Mouse (Mus musculus): ENCODE measurements at regions not wholly inside any gene's neighbourhood (a gene's known extent, or its start where the extent isn't known, plus 50 kb on each side); places are given as distances from the start of the nearest gene placed in this dataset.

- no peak for ATAC-seq (ENCODE audit: low FRiP score, low read depth)
- Histone ChIP-seq H3K36me3 (no peaks in the 10 kb centered on the region), H3K4me3 (no peak overlapping the region), H3K9me3 (no peaks in the 10 kb centered on the region), H3K9ac (no peak overlapping the region), H3K27me3 (replicated peaks) (no peaks in the 10 kb centered on the region), H3K4me1 (no peaks in the 10 kb centered on the region), H3K4me2 (replicated peaks) (no peak overlapping the region), H3K27ac (no peak overlapping the region)
- 93% methylated on average over 9 of the region's 9 CpGs for WGBS
These were observed 62.9 kb upstream of the Odc1 start for GRCm38 (mm10) chr12:17481687-17482086.

- no peak overlapping the region for H3K4me2 ChIP-seq (replicated peaks)
- 96% methylated on average over 13 of the region's 13 CpGs for WGBS
- H3K36me3 ChIP-seq: no peaks in the 10 kb centered on the region
- no peaks in the 10 kb centered on the region for H3K9me3 ChIP-seq
- ATAC-seq (ENCODE audit: low FRiP score, low read depth): no peak
- H3K4me3 ChIP-seq: no peak overlapping the region
- H3K27me3 ChIP-seq (replicated peaks): no peaks in the 10 kb centered on the region
- H3K4me1 ChIP-seq: no peaks in the 10 kb centered on the region
- H3K27ac ChIP-seq: no peak overlapping the region
- no peak overlapping the region for H3K9ac ChIP-seq
These were observed 62.4 kb upstream of the Odc1 start for GRCm38 (mm10) chr12:17482196-17482595.

- Histone ChIP-seq H3K27ac (no peak overlapping the region), H3K4me2 (replicated peaks) (no peak overlapping the region), H3K4me3 (no peak overlapping the region), H3K27me3 (replicated peaks) (no peaks in the 10 kb centered on the region), H3K9me3 (no peaks in the 10 kb centered on the region), H3K36me3 (no peaks in the 10 kb centered on the region), H3K4me1 (no peaks in the 10 kb centered on the region), H3K9ac (no peak overlapping the region)
- WGBS: 81% methylated on average over 9 of the region's 9 CpGs
- no peak for ATAC-seq (ENCODE audit: low FRiP score, low read depth)
These were observed 60.1 kb upstream of the Odc1 start for GRCm38 (mm10) chr12:17484448-17484847.

GRCm38 (mm10) chr12:17486062-17486770 lies 58.4 kb upstream of the Odc1 start:
- H3K9ac ChIP-seq: no peak overlapping the region
- H3K9me3 ChIP-seq: no peaks in the 10 kb centered on the region
- no peak overlapping the region for H3K4me3 ChIP-seq
- 22% methylated on average over 9 of the region's 9 CpGs for WGBS
- H3K4me1 ChIP-seq: no peaks in the 10 kb centered on the region
- no peaks in the 10 kb centered on the region for H3K36me3 ChIP-seq
- ATAC-seq (ENCODE audit: low FRiP score, low read depth): peak; percentile 28; the same call in 1 of the 2 replicates
- H3K4me2 ChIP-seq (replicated peaks): no peak overlapping the region
- no peak overlapping the region for H3K27ac ChIP-seq
- no peaks in the 10 kb centered on the region for H3K27me3 ChIP-seq (replicated peaks)

GRCm38 (mm10) chr12:17487336-17487735 lies 57.3 kb upstream of the Odc1 start:
- Histone ChIP-seq H3K4me3 (no peak overlapping the region), H3K9me3 (no peaks in the 10 kb centered on the region), H3K4me2 (replicated peaks) (no peak overlapping the region), H3K36me3 (no peaks in the 10 kb centered on the region), H3K27ac (no peak overlapping the region), H3K27me3 (replicated peaks) (no peaks in the 10 kb centered on the region), H3K4me1 (no peaks in the 10 kb centered on the region), H3K9ac (no peak overlapping the region)
- no peak for ATAC-seq (ENCODE audit: low FRiP score, low read depth)
- 35% methylated on average over 1 of the region's 1 CpGs for WGBS

- Histone ChIP-seq H3K4me1 (no peaks in the 10 kb centered on the region), H3K4me2 (replicated peaks) (no peak overlapping the region)
- 79% methylated on average over 1 of the region's 1 CpGs for WGBS
These were observed 56.4 kb upstream of the Odc1 start for GRCm38 (mm10) chr12:17488203-17488602.

GRCm38 (mm10) chr12:17489971-17490370 lies 54.6 kb upstream of the Odc1 start:
- no peak for ATAC-seq (ENCODE audit: low FRiP score, low read depth)
- H3K9ac ChIP-seq: no peak overlapping the region
- no peaks in the 10 kb centered on the region for H3K4me1 ChIP-seq
- 96% methylated on average over 3 of the region's 3 CpGs for WGBS
- H3K4me2 ChIP-seq (replicated peaks): no peak overlapping the region
- no peaks in the 10 kb centered on the region for H3K36me3 ChIP-seq
- H3K9me3 ChIP-seq: no peaks in the 10 kb centered on the region
- no peaks in the 10 kb centered on the region for H3K27me3 ChIP-seq (replicated peaks)
- no peak overlapping the region for H3K27ac ChIP-seq
- H3K4me3 ChIP-seq: no peak overlapping the region

More at GRCm38 (mm10) chr12:17488203-17488602, 56.4 kb upstream of the Odc1 start:
- Histone ChIP-seq H3K36me3 (no peaks in the 10 kb centered on the region), H3K9me3 (no peaks in the 10 kb centered on the region), H3K4me3 (no peak overlapping the region), H3K27ac (no peak overlapping the region), H3K27me3 (replicated peaks) (no peaks in the 10 kb centered on the region), H3K9ac (no peak overlapping the region)
- no peak for ATAC-seq (ENCODE audit: low FRiP score, low read depth)

- Histone ChIP-seq H3K4me3 (no peak overlapping the region), H3K9me3 (no peaks in the 10 kb centered on the region), H3K36me3 (no peaks in the 10 kb centered on the region), H3K9ac (no peak overlapping the region), H3K4me2 (replicated peaks) (no peak overlapping the region), H3K27me3 (replicated peaks) (no peaks in the 10 kb centered on the region), H3K27ac (no peak overlapping the region), H3K4me1 (peaks cover 11% of the 10 kb centered on the region)
- WGBS: 70% methylated on average over 4 of the region's 4 CpGs
- ATAC-seq (ENCODE audit: low FRiP score, low read depth): no peak
These were observed 52.0 kb upstream of the Odc1 start for GRCm38 (mm10) chr12:17492574-17492973.

GRCm38 (mm10) chr12:17493053-17493452 lies 51.5 kb upstream of the Odc1 start:
- Histone ChIP-seq H3K4me3 (no peak overlapping the region), H3K9me3 (no peaks in the 10 kb centered on the region), H3K9ac (no peak overlapping the region), H3K27ac (no peak overlapping the region), H3K4me1 (peaks cover 11% of the 10 kb centered on the region), H3K27me3 (replicated peaks) (no peaks in the 10 kb centered on the region), H3K36me3 (no peaks in the 10 kb centered on the region), H3K4me2 (replicated peaks) (no peak overlapping the region)
- ATAC-seq (ENCODE audit: low FRiP score, low read depth): no peak
- WGBS: 89% methylated on average over 7 of the region's 7 CpGs

- Histone ChIP-seq H3K4me2 (replicated peaks) (no peak overlapping the region), H3K27me3 (replicated peaks) (no peaks in the 10 kb centered on the region), H3K4me3 (no peak overlapping the region), H3K9me3 (no peaks in the 10 kb centered on the region), H3K36me3 (no peaks in the 10 kb centered on the region), H3K4me1 (peaks cover 11% of the 10 kb centered on the region), H3K9ac (no peak overlapping the region), H3K27ac (no peak overlapping the region)
- ATAC-seq (ENCODE audit: low FRiP score, low read depth): no peak
- WGBS: 66% methylated on average over 3 of the region's 3 CpGs
These were observed 50.8 kb upstream of the Odc1 start for GRCm38 (mm10) chr12:17493810-17494209.
